Mouse (Mus musculus) thymus, adult 2 months (tissue): ENCODE measurements around the gene Krt32.

Source experiments
- CTCF ChIP-seq: fragments of 200-500 bp; IDR thresholded peaks from 2 replicates; pipeline ENCODE4 v1.5.1; 2012; ENCODE audit warnings: mild to moderate bottlenecking, control low read depth, low read length, moderate library complexity, borderline replicate concordance; ENCODE audit not compliant: control insufficient read depth, poor library complexity, insufficient read depth; ENCODE audit errors: extremely low read depth
- POLR2A ChIP-seq: fragments of 200-500 bp; IDR thresholded peaks from 2 replicates; pipeline ENCODE4 v1.6.1; 2012; ENCODE audit warnings: mild to moderate bottlenecking, low read length, control low read depth, moderate library complexity; ENCODE audit not compliant: control insufficient read depth, poor library complexity, insufficient read depth; ENCODE audit errors: extremely low read depth

DNA sequence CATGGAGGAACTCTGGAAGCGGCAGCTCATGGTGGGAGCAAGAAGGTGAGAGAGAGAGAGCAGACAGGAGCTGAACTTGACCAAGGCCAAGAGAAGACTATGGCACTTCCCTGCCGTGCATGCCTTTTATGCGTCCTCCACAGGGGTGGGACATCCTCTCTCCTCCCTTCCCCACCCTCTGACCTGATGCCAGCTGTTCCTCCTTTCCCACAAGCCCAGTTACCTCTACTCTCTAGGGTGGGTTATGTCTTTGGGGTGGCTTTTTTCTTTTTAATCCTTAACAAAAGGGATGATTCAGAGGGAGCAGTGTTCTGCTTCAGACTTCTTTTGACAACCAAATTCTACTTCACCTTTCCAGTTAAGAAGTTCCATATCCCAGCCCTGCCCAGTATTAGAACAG, 33.4 kb upstream of the Krt32 start, which contains the start of gene Krt13:
- no peak for TF ChIP-seq CTCF
- no peak for TF ChIP-seq POLR2A
